Mouse (Mus musculus) frontal cortex, adult (tissue): ENCODE results near the gene Usp37.

Experiments
- ATAC-seq: cut with Nextera tagmentation; 2 replicates; pipeline ENCODE4 v1.9.2; 2017; ENCODE audit warnings: mild to moderate bottlenecking, moderate library complexity, mixed read lengths; ENCODE audit not compliant: low TSS enrichment

Gene Usp37

GRCm38 (mm10) chr1:74460273-74460672 is 83.8 kb downstream of the Usp37 start:
- ATAC-seq, result peak; percentile 70; the same call in 1 of the 2 replicates

GRCm38 (mm10) chr1:74452611-74453045 is 91.5 kb downstream of the Usp37 start:
- ATAC-seq, result peak; percentile 73

GRCm38 (mm10) chr1:74444538-74444937 is 99.5 kb downstream of the Usp37 start:
- ATAC-seq, result no peak

GRCm38 (mm10) chr1:74439166-74439876 is 104.8 kb downstream of the Usp37 start:
- peak; percentile 70 for ATAC-seq

- ATAC-seq, result peak; percentile 80; the same call in 1 of the 2 replicates
These were observed 106.2 kb downstream of the Usp37 start for GRCm38 (mm10) chr1:74437702-74438427.

GRCm38 (mm10) chr1:74435563-74435962 is 108.5 kb downstream of the Usp37 start:
- ATAC-seq, result no peak

- no peak for ATAC-seq
These were observed 109.5 kb downstream of the Usp37 start for GRCm38 (mm10) chr1:74434596-74434995.

- no peak for ATAC-seq
These were observed 110.9 kb downstream of the Usp37 start for GRCm38 (mm10) chr1:74433220-74433619.

- no peak for ATAC-seq
These were observed 118.2 kb downstream of the Usp37 start for GRCm38 (mm10) chr1:74425845-74426244.

- no peak for ATAC-seq
These were observed 120.9 kb downstream of the Usp37 start for GRCm38 (mm10) chr1:74423147-74423546.

GRCm38 (mm10) chr1:74419440-74419794 is 124.7 kb downstream of the Usp37 start:
- ATAC-seq, result no peak

GRCm38 (mm10) chr1:74418747-74419439 is 125.2 kb downstream of the Usp37 start:
- ATAC-seq, result peak; percentile 42; the same call in 1 of the 2 replicates

GRCm38 (mm10) chr1:74415143-74415542 is 128.9 kb downstream of the Usp37 start:
- ATAC-seq, result peak; percentile 59

- no peak for ATAC-seq
These were observed 131.4 kb downstream of the Usp37 start for GRCm38 (mm10) chr1:74412711-74413110.

- ATAC-seq, result no peak
These were observed 132.2 kb downstream of the Usp37 start for GRCm38 (mm10) chr1:74411753-74412325.

- no peak for ATAC-seq
These were observed 135.2 kb downstream of the Usp37 start, which contains the start of gene Vil1 for GRCm38 (mm10) chr1:74408589-74409504. Vil1 (plus strand) TSS chr1:74409376.

- no peak for ATAC-seq
These were observed 139.9 kb downstream of the Usp37 start for GRCm38 (mm10) chr1:74404206-74404605.

GRCm38 (mm10) chr1:74401015-74401702 is 142.9 kb downstream of the Usp37 start:
- ATAC-seq, result no peak

GRCm38 (mm10) chr1:74400531-74400930 is 143.6 kb downstream of the Usp37 start:
- no peak for ATAC-seq

GRCm38 (mm10) chr1:74397919-74398451 is 146.1 kb downstream of the Usp37 start:
- peak; percentile 67 for ATAC-seq
